Mouse (Mus musculus) cerebellum, adult 2 months (tissue): ENCODE results near the gene Uckl1. TPM values are rescaled to one million over a fixed set of nuclear protein-coding genes. Genes with fewer than 3 reads are reported as not detected.

Experiments
- DNase-seq, 2 experiments: peaks; one replicate each; pipeline ENCODE4 v3.0.0; 2021
- H3K27ac ChIP-seq: fragments of 200-500 bp; 2 replicates; pipeline ENCODE4 v1.5.1; 2012; ENCODE audit warnings: low read length, control low read depth, inconsistent platforms; ENCODE audit not compliant: insufficient read depth
- H3K27me3 ChIP-seq: fragments of 200-500 bp; 2 replicates; pipeline ENCODE4 v1.6.1; 2012; ENCODE audit warnings: inconsistent platforms, mild to moderate bottlenecking, low read length, moderate library complexity; ENCODE audit not compliant: control insufficient read depth, insufficient read depth
- H3K4me1 ChIP-seq: fragments of 200-500 bp; 2 replicates; pipeline ENCODE4 v1.6.1; 2011; ENCODE audit warnings: low read length; ENCODE audit not compliant: control insufficient read depth, insufficient read depth
- H3K4me3 ChIP-seq: fragments of 200-500 bp; replicated peaks from 2 replicates; pipeline ENCODE3; 2011; ENCODE audit warnings: mild to moderate bottlenecking, low read depth, low read length, control low read depth; ENCODE audit not compliant: insufficient read depth
- CTCF ChIP-seq: fragments of 200-500 bp; IDR thresholded peaks from 2 replicates; pipeline ENCODE4 v1.5.1; 2011; ENCODE audit warnings: low read depth, mild to moderate bottlenecking, control low read depth, low read length, moderate library complexity, borderline replicate concordance; ENCODE audit not compliant: insufficient read depth
- POLR2A ChIP-seq: fragments of 200-500 bp; IDR thresholded peaks from 2 replicates; pipeline ENCODE4 v1.6.1; 2011; ENCODE audit warnings: low read length, control low read depth, borderline replicate concordance; ENCODE audit not compliant: insufficient read depth
- WGBS: fragments of 180-500 bp; shearing (Covaris S2); methylation state at CpG from one replicate; pipeline ENCODE4 v1.1.7; 2018; 5-methylcytosine and 5-hydroxymethylcytosine counted together
- polyA plus RNA-seq: library from polyadenylated mRNA; depleted of rRNA; stranded (reverse); fragments of >200 nt; gene quantifications from 2 replicates; pipeline ENCODE4 v1.2.3, GENCODE M21; 2012; rRNA removed

Gene Uckl1
- polyA plus RNA-seq, 1 experiment = 142 TPM

- H3K27me3 ChIP-seq = no peaks in the 10 kb centered on the region
- no peak for DNase-seq
- H3K4me1 ChIP-seq = peaks cover 3% of the 10 kb centered on the region; the same call in 1 of the 2 replicates
- H3K4me3 ChIP-seq = no peak overlapping the region
- WGBS = 79% methylated on average over 3 of the region's 3 CpGs
- H3K27ac ChIP-seq = no peak overlapping the region
- TF ChIP-seq POLR2A (no peak), CTCF (no peak)
These were observed 65.5 kb downstream of the Uckl1 start for GRCm38 (mm10) chr2:181519201-181519600.

Other genes starting within 250 kb of the Uckl1 start
- gene Zgpat, start 220.0 kb downstream of the Uckl1 start, polyA plus RNA-seq = 102 and 106 TPM in 2 replicates
- 75.6 and 77.7 TPM in 2 replicates for gene Arfrp1, start 219.5 kb downstream of the Uckl1 start, polyA plus RNA-seq
- 79.8 and 85.0 TPM in 2 replicates for gene Lime1, start 204.8 kb downstream of the Uckl1 start, polyA plus RNA-seq
- 31.9 and 34.6 TPM in 2 replicates for gene Zbtb46, start 125.5 kb downstream of the Uckl1 start, polyA plus RNA-seq
- gene Abhd16b, start 91.7 kb downstream of the Uckl1 start, polyA plus RNA-seq = not detected in 2 replicates
- 154 and 159 TPM in 2 replicates for gene Tpd52l2, start 87.8 kb downstream of the Uckl1 start, polyA plus RNA-seq
- gene Dnajc5, start 64.4 kb downstream of the Uckl1 start, polyA plus RNA-seq = 218 and 230 TPM in 2 replicates
- gene Prpf6, start 7.0 kb upstream of the Uckl1 start, polyA plus RNA-seq = 44.2 and 44.6 TPM in 2 replicates
- gene Zfp512b, start 7.9 kb upstream of the Uckl1 start, polyA plus RNA-seq = 55.5 and 55.6 TPM in 2 replicates
- gene Samd10, start 14.3 kb upstream of the Uckl1 start, polyA plus RNA-seq = 61.0 and 62.2 TPM in 2 replicates
- 0.21 and 0.26 TPM in 2 replicates for gene Gm29797, start 72.1 kb upstream of the Uckl1 start, polyA plus RNA-seq
- 15.1 and 17.8 TPM in 2 replicates for gene Sox18, start 86.7 kb upstream of the Uckl1 start, polyA plus RNA-seq
- gene Tcea2, start 95.4 kb upstream of the Uckl1 start, polyA plus RNA-seq = 128 and 138 TPM in 2 replicates
- gene Rgs19, start 109.1 kb upstream of the Uckl1 start, polyA plus RNA-seq = 29.2 and 30.6 TPM in 2 replicates
- gene Lkaaear1, start 113.5 kb upstream of the Uckl1 start, polyA plus RNA-seq = not detected in 2 replicates
- 28.6 and 35.1 TPM in 2 replicates for gene Oprl1, start 130.1 kb upstream of the Uckl1 start, polyA plus RNA-seq
- gene Myt1, start 178.4 kb upstream of the Uckl1 start, polyA plus RNA-seq = 44.2 and 47.5 TPM in 2 replicates